Mouse (Mus musculus) spleen, postnatal 0 days (tissue): Measurements from ENCODE around the gene Sh2b3. TPM values are rescaled to one million over a fixed set of nuclear protein-coding genes. Genes with fewer than 3 reads are reported as not detected.

ENCODE experiments used
- polyA plus RNA-seq: library from polyadenylated mRNA; unstranded; fragments of >200 nt; fragmentation: Nextera tagmentation; extraction: Ambion mirVana; gene quantifications from 2 replicates; pipeline ENCODE4 v1.2.1, GENCODE M21; 2015

Gene Sh2b3
- polyA plus RNA-seq: 12.4 and 17.5 TPM in 2 replicates

GRCm38 (mm10) chr5:121837441-121838340 lies at the start of gene Sh2b3:
TSS of gene Sh2b3 (minus strand) at chr5:121837646.

GRCm38 (mm10) chr5:121848743-121849142 lies 11.3 kb upstream of the Sh2b3 start, which contains the start of gene Pheta1:
TSS of gene Pheta1 (plus strand) at chr5:121848984.

Other genes starting within 250 kb of the Sh2b3 start
- 131 and 184 TPM in 2 replicates for gene Aldh2, start 243.8 kb downstream of the Sh2b3 start, polyA plus RNA-seq
- gene Acad12, start 218.7 kb downstream of the Sh2b3 start, polyA plus RNA-seq: 1.2 and 1.7 TPM in 2 replicates
- 1.3 and 1.7 TPM in 2 replicates for gene Acad10, start 177.1 kb downstream of the Sh2b3 start, polyA plus RNA-seq
- 28.0 and 28.3 TPM in 2 replicates for gene Brap, start 177.1 kb downstream of the Sh2b3 start, polyA plus RNA-seq
- gene Atxn2, start 126.3 kb downstream of the Sh2b3 start, polyA plus RNA-seq: 38.0 and 39.3 TPM in 2 replicates
- 3.8 and 6.6 TPM in 2 replicates for gene Pheta1, start 11.3 kb upstream of the Sh2b3 start, polyA plus RNA-seq
- gene Cux2, start 212.5 kb upstream of the Sh2b3 start, polyA plus RNA-seq: 0.17 and 0.27 TPM in 2 replicates